Mouse (Mus musculus) embryonic facial prominence, embryonic 12.5 days (tissue): ENCODE data around the gene Tcea3. TPM values are rescaled to one million over a fixed set of nuclear protein-coding genes. Genes with fewer than 3 reads are reported as not detected.

Source experiments
- ATAC-seq: fragments of 200-750 bp; cut with Nextera tagmentation; 2 replicates; pipeline ENCODE4 v1.8.0; 2017; ENCODE audit not compliant: insufficient number of reproducible peaks, insufficient read depth, low FRiP score, low TSS enrichment
- H3K27ac ChIP-seq: fragments of 300-500 bp; sonication (generic); 2 replicates; pipeline ENCODE4 v1.5.1; 2016; ENCODE audit warnings: mild to moderate bottlenecking
- H3K27me3 ChIP-seq: fragments of 300-500 bp; sonication (generic); 2 replicates; pipeline ENCODE4 v1.6.1; 2016; ENCODE audit warnings: mild to moderate bottlenecking, moderate library complexity
- H3K36me3 ChIP-seq: fragments of 300-500 bp; sonication (generic); 2 replicates; pipeline ENCODE4 v1.6.1; 2016; ENCODE audit warnings: mild to moderate bottlenecking
- H3K4me1 ChIP-seq: fragments of 300-500 bp; sonication (generic); 2 replicates; pipeline ENCODE4 v1.6.1; 2016
- H3K4me2 ChIP-seq: fragments of 300-500 bp; sonication (generic); replicated peaks from 2 replicates; pipeline ENCODE4 v1.6.1; 2016; ENCODE audit warnings: mild to moderate bottlenecking, moderate library complexity
- H3K4me3 ChIP-seq: fragments of 300-500 bp; sonication (generic); 2 replicates; pipeline ENCODE4 v1.5.1; 2016; ENCODE audit warnings: mild to moderate bottlenecking
- H3K9ac ChIP-seq: fragments of 300-500 bp; sonication (generic); 2 replicates; pipeline ENCODE4 v1.6.1; 2016; ENCODE audit warnings: mild to moderate bottlenecking, moderate library complexity
- H3K9me3 ChIP-seq: fragments of 300-500 bp; sonication (generic); 2 replicates; pipeline ENCODE4 v1.6.1; 2016; ENCODE audit warnings: mild to moderate bottlenecking, moderate library complexity
- WGBS: fragments of 180-500 bp; shearing (Covaris S2); methylation state at CpG from one replicate; pipeline ENCODE4 v1.1.7; 2016; 5-methylcytosine and 5-hydroxymethylcytosine counted together
- polyA plus RNA-seq: library from polyadenylated mRNA; unstranded; fragments of >200 nt; fragmentation: Nextera tagmentation; extraction: Ambion mirVana; gene quantifications from 2 replicates; pipeline ENCODE4 v1.2.1, GENCODE M21; 2016

The Tcea3 gene
- polyA plus RNA-seq, 1 experiment from 2014 or later, result 4.1 TPM

DNA sequence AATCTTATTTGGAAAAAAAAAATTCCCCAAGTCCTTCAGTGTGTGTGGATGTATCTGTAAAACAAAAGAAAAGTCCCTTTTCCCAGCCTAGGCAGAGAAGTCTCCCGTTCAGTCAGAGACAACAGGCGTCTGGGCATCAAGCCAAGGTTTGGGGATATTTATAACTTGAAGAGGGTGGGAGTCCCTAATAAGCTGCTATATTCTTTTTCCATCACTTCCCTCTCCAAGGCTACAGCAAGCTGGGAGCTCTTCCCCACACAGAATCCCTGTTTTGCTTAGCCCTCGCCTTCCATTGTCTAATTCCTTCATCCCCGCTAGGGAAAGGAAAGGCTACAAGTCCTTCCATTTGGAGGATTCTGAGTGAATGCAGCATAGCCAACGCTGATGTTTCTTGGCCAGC lies 36.9 kb downstream of the Tcea3 start, which contains the start of gene Zfp46:
Zfp46 (plus strand) TSS at position 229 of the 400 bp plus-strand sequence.
- H3K27ac ChIP-seq, result peak within 1 kb of the TSS; percentile 82
- H3K9me3 ChIP-seq, result peaks cover 5% of the 10 kb centered on the region; the same call in 1 of the 2 replicates
- peaks cover 36% of the 10 kb centered on the region for H3K4me1 ChIP-seq
- H3K4me3 ChIP-seq, result peak within 1 kb of the TSS; percentile 75
- WGBS, result 46% methylated on average over 5 of the region's 5 CpGs
- no peak for ATAC-seq
- peaks cover 24% of the 10 kb centered on the region for H3K36me3 ChIP-seq
- peaks cover 9% of the 10 kb centered on the region for H3K27me3 ChIP-seq
- peak within 1 kb of the TSS; percentile 79 for H3K9ac ChIP-seq
- H3K4me2 ChIP-seq, result peak within 1 kb of the TSS; percentile 90

DNA sequence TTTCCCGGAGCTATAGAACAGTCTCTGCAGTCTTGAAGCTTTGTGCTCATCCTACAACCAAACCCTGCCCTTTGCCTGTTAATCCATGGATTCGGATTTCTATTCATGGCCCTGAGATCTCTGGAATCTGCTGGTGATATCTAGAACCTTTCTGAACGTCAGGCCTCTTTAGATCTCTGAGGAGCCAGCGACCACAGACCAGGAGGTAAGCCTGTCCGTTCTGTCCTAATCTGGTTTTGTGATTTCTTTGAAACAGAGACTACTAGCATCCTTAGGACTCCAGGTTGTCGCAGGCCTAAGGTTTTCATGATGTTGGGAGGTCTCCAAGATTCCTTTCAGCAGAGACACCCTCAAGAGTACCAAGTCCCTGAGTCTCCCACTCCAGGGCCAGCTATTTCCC lies 37.4 kb downstream of the Tcea3 start:
- Histone ChIP-seq H3K27ac (peak overlapping the region; percentile 82), H3K36me3 (peaks cover 29% of the 10 kb centered on the region), H3K4me3 (peak overlapping the region; percentile 75), H3K4me1 (peaks cover 36% of the 10 kb centered on the region), H3K4me2 (peak overlapping the region; percentile 90), H3K27me3 (peaks cover 13% of the 10 kb centered on the region), H3K9ac (peak overlapping the region; percentile 79), H3K9me3 (peaks cover 5% of the 10 kb centered on the region; the same call in 1 of the 2 replicates)
- no peak for ATAC-seq
- 34% methylated on average over 6 of the region's 6 CpGs for WGBS

DNA sequence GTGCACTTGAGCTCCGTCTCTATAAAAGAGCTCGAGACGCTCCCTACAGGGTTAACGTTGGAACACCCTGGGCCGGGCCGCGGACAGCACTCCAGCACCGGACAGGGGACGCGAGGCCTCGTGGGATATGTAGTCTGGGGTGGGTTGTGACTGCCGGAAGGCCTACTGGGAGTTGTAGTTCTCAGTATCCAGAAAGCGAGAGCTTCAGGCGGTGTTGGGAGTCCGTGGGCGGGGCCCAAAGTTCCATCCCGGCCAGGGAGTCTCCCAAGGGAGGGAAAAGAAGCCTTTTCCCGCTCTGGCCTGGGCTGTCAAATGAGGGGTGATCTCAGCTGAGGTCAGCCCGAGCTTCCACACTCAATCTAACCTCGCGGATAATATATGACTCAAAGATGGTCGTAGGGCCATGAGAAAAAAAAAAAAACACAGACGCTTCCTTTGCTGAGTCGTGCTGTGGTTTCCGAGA lies 37.9 kb downstream of the Tcea3 start:
- WGBS, result under 1% methylated on average over 25 of the region's 25 CpGs
- peaks cover 36% of the 10 kb centered on the region for H3K4me1 ChIP-seq
- ATAC-seq, result peak; percentile 94
- H3K27me3 ChIP-seq, result peaks cover 18% of the 10 kb centered on the region
- peaks cover 5% of the 10 kb centered on the region; the same call in 1 of the 2 replicates for H3K9me3 ChIP-seq
- H3K4me2 ChIP-seq, result peak overlapping the region; percentile 90
- H3K4me3 ChIP-seq, result peak overlapping the region; percentile 75
- peaks cover 34% of the 10 kb centered on the region for H3K36me3 ChIP-seq
- H3K27ac ChIP-seq, result peak overlapping the region; percentile 82
- peak overlapping the region; percentile 79 for H3K9ac ChIP-seq

DNA sequence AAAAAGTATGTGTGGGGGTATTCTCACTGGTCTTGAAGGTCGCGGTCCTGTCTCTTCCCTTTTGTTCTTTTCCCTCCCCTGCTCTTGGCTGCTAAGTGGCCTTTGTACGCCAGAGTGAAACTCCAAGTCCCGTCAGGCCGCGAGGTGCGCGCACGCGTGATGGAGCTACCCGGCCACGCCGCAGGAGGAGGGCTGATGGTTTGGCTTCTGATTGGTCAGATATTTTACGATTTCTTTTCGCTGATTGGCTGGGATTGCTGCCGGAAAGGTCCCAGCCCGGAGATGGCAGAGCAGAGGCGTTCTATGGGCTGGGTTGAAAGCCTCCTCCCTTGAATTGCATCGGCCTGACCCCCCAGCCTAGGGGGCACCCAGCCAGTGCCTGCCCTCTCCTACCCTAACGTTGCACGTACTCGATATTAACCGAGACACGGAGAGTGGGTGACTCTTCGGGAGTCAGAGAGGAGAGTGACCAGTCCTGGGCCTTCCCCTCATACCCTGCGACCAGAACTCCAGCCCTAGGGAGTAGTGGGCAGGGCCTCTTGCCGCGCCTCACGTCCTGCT lies 38.4 kb downstream of the Tcea3 start:
- ATAC-seq, result peak; percentile 85
- H3K27me3 ChIP-seq, result peaks cover 21% of the 10 kb centered on the region
- H3K4me3 ChIP-seq, result peak overlapping the region; percentile 75
- H3K27ac ChIP-seq, result peak overlapping the region; percentile 82
- H3K4me2 ChIP-seq, result peak overlapping the region; percentile 90
- H3K9me3 ChIP-seq, result peaks cover 5% of the 10 kb centered on the region; the same call in 1 of the 2 replicates
- peaks cover 39% of the 10 kb centered on the region for H3K36me3 ChIP-seq
- H3K4me1 ChIP-seq, result peaks cover 36% of the 10 kb centered on the region
- WGBS, result under 1% methylated on average over 29 of the region's 29 CpGs
- H3K9ac ChIP-seq, result peak overlapping the region; percentile 79

DNA sequence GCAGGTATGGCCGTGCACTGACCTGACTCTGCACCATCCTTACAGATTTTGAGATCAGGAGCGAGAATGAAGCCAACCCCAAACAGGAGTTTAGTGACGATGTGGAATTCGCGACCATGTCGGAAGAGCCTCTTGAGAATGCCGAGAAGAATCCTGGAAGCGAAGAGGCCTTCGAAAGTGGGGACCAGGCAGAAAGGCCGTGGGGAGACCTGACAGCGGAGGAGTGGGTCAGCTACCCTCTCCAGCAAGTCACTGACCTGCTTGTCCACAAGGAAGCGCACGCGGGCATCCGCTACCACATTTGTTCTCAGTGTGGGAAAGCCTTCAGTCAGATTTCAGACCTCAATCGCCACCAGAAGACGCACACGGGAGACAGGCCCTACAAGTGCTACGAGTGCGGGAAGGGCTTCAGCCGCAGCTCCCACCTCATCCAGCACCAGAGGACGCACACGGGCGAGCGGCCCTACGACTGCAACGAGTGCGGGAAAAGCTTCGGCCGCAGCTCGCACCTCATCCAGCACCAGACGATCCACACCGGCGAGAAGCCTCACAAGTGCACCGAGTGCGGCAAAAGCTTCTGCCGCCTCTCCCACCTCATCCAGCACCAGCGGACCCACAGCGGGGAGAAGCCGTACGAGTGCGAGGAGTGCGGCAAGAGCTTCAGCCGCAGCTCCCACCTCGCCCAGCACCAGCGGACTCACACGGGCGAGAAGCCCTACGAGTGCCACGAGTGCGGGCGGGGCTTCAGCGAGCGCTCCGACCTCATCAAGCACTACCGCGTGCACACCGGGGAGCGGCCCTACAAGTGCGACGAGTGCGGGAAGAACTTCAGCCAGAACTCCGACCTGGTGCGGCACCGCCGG lies 42.6 kb downstream of the Tcea3 start:
- no peak overlapping the region for H3K4me2 ChIP-seq
- peaks cover 21% of the 10 kb centered on the region for H3K27me3 ChIP-seq
- ATAC-seq, result no peak
- H3K9me3 ChIP-seq, result peaks cover 5% of the 10 kb centered on the region; the same call in 1 of the 2 replicates
- peaks cover 12% of the 10 kb centered on the region for H3K4me1 ChIP-seq
- H3K27ac ChIP-seq, result no peak overlapping the region
- H3K4me3 ChIP-seq, result no peak overlapping the region
- 39% methylated on average over 66 of the region's 66 CpGs for whole genome bisulfite sequencing
- H3K36me3 ChIP-seq, result peaks cover 76% of the 10 kb centered on the region
- H3K9ac ChIP-seq, result no peak overlapping the region; the same call in 1 of the 2 replicates

DNA sequence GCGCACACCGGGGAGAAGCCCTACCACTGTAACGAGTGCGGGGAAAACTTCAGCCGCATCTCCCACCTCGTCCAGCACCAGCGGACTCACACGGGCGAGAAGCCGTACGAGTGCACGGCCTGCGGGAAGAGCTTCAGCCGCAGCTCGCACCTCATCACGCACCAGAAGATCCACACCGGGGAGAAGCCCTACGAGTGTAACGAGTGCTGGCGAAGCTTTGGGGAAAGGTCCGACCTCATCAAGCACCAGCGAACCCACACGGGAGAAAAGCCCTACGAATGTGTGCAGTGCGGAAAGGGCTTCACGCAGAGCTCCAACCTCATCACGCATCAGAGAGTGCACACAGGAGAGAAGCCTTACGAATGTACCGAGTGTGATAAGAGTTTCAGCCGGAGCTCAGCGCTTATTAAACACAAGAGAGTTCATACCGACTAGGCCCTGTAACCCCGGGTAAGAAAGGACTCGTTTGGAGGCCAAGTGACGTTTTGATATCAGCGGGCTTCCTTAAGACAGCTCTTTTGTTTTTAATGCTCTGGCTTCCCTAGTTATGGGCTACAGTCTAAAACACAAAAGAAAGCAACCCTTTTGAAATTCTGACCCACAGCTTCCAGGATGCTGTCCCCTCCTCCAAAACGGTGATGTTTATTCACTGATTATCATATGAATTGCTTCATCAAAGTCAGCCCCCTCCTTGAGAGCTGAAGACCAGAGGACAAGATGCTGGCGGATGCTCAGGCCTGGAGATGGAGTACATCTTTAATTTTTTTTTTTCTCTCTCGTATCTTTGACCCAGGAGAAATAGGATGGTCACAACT lies 43.5 kb downstream of the Tcea3 start:
- no peak overlapping the region; the same call in 1 of the 2 replicates for H3K9ac ChIP-seq

DNA sequence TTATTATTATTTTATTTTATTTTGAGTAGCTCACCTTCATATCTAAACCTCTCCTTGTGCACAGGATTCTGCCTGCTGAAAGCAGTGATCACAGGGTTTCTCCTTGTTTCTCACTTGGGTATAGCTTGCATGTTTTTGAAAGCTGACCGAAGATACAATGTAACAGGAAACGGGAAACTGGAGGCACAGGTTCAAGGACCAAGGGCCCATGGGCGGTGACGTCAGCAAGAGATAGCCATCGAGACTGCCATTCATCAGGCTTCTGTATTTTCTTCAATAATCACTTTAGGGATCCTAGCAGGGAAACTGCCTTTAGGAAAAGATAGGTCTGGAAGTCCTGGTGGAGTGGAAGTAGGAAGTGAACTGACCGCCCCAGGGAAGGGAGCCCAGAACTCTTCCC lies 44.2 kb downstream of the Tcea3 start:
- Histone ChIP-seq H3K27me3 (peaks cover 21% of the 10 kb centered on the region), H3K27ac (no peak overlapping the region), H3K4me1 (peaks cover 8% of the 10 kb centered on the region), H3K4me3 (no peak overlapping the region), H3K9ac (no peak overlapping the region), H3K4me2 (no peak overlapping the region), H3K36me3 (peaks cover 76% of the 10 kb centered on the region), H3K9me3 (peaks cover 5% of the 10 kb centered on the region; the same call in 1 of the 2 replicates)
- WGBS, result 86% methylated on average over 6 of the region's 6 CpGs
- ATAC-seq, result no peak

More for the DNA sequence above, 43.5 kb downstream of the Tcea3 start:
- 62% methylated on average over 39 of the region's 39 CpGs for WGBS
- Histone ChIP-seq H3K4me1 (peaks cover 12% of the 10 kb centered on the region), H3K4me2 (no peak overlapping the region), H3K36me3 (peaks cover 76% of the 10 kb centered on the region), H3K9me3 (peaks cover 5% of the 10 kb centered on the region; the same call in 1 of the 2 replicates), H3K27me3 (peaks cover 21% of the 10 kb centered on the region), H3K27ac (no peak overlapping the region), H3K4me3 (no peak overlapping the region)
- no peak for ATAC-seq

DNA sequence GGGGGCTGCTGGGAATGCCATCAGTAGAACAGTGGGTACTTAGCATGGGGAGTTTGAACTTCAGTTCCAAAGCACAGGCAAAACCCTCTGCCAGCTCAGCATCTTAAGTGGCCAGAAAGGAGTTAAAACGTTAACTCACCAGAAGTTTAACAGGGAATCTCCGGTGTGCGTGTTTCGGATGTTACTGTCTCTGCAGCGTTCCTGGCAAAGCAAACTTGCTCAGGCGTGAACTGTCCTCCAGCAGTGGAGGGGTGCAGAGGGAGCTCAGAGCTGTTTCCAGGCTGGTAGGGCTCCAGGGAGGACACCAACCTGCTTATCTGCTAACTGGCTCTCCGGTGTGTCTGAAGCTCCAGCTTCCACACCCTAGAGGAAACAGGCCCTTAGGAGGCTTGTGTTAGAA lies 48.4 kb downstream of the Tcea3 start:
- H3K36me3 ChIP-seq, result peaks cover 37% of the 10 kb centered on the region
- H3K9ac ChIP-seq, result no peak overlapping the region
- no peaks in the 10 kb centered on the region for H3K9me3 ChIP-seq
- no peaks in the 10 kb centered on the region for H3K27me3 ChIP-seq
- ATAC-seq, result no peak
- no peak overlapping the region for H3K27ac ChIP-seq
- H3K4me3 ChIP-seq, result no peak overlapping the region
- no peak overlapping the region for H3K4me2 ChIP-seq
- 73% methylated on average over 7 of the region's 7 CpGs for WGBS
- H3K4me1 ChIP-seq, result no peaks in the 10 kb centered on the region

DNA sequence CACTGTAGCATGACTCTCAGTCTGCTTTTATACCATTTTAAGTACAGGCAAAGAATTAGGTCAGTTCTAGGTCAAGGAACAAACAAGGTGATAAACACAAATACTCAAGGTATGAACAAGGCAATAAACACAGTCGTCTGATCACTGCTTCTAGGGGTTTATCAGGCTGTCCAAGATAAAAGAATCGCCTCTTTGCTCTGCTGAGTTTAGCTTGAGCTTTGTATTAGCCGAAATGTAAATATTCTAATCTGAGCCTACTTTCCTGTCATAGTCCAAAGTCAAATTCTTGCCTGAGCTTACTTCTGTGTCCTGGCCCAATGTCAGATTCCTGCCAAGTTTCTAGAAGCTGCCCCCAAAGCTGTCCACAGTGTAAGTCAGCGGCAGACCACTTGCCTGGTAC lies 54.9 kb downstream of the Tcea3 start:
- no peak overlapping the region for H3K4me2 ChIP-seq
- no peaks in the 10 kb centered on the region for H3K9me3 ChIP-seq
- 85% methylated on average over 4 of the region's 4 CpGs for WGBS
- H3K4me3 ChIP-seq, result no peak overlapping the region
- ATAC-seq, result no peak
- no peak overlapping the region for H3K27ac ChIP-seq
- H3K27me3 ChIP-seq, result no peaks in the 10 kb centered on the region
- H3K9ac ChIP-seq, result no peak overlapping the region
- H3K36me3 ChIP-seq, result no peaks in the 10 kb centered on the region
- H3K4me1 ChIP-seq, result no peaks in the 10 kb centered on the region

DNA sequence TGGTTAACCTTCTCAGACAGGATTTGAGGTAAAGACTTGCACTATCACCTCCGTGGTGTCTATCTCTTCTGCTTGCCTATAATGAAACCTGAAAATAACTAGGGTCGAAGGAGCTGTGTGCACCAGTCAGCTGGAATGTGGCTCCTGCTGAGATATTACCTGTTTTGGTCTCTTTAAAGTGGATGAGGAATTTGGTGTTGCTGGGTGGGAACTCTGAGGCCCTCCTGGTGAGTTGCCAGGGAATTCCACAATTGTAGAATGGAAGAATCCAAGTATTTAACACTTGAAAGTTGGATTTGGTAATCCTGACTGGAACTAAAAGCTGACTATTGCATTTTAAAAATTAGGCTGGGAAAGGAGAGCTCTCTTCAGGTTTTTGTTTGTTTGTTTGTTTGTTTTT lies 56.7 kb downstream of the Tcea3 start:
- H3K4me3 ChIP-seq, result no peak overlapping the region
- 45% methylated on average over 2 of the region's 2 CpGs for WGBS
- ATAC-seq, result no peak

DNA sequence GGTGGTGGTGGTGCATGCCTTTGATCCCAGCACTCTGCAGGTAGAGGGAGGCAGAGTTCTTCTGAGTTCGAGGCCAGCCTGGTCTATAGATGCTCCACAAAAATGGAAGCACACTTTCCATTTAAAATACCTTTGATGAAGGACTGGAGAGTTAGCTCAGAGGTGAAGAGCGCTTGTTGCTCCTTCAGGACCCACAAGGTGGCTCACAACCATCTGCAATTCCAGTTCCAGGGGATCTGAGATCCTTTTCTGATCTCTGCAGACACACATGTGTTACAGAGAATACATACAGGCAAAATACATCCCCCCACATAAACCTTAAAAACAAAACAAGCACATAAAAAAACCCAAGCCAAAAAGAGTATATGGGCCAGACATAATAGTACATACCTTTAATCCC lies 60.8 kb downstream of the Tcea3 start:
- Histone ChIP-seq H3K4me3 (no peak overlapping the region), H3K9me3 (no peaks in the 10 kb centered on the region), H3K4me1 (peaks cover 13% of the 10 kb centered on the region), H3K36me3 (no peaks in the 10 kb centered on the region), H3K27ac (no peak overlapping the region), H3K27me3 (no peaks in the 10 kb centered on the region), H3K9ac (no peak overlapping the region), H3K4me2 (no peak overlapping the region)
- WGBS, result 57% methylated on average over 2 of the region's 2 CpGs
- ATAC-seq, result no peak

More for the DNA sequence above, 56.7 kb downstream of the Tcea3 start:
- H3K4me2 ChIP-seq, result no peak overlapping the region
- H3K36me3 ChIP-seq, result no peaks in the 10 kb centered on the region
- no peak overlapping the region for H3K9ac ChIP-seq
- H3K27ac ChIP-seq, result no peak overlapping the region
- H3K27me3 ChIP-seq, result no peaks in the 10 kb centered on the region
- H3K4me1 ChIP-seq, result peaks cover under 1% of the 10 kb centered on the region; the same call in 1 of the 2 replicates
- H3K9me3 ChIP-seq, result no peaks in the 10 kb centered on the region
